Mouse (Mus musculus) yolk sac, embryonic 10.5 days (tissue): ENCODE data around the gene Olfr57.
"Not testable (repeated sequence)": the region's sequence is repeated elsewhere in the genome, so short reads cannot be mapped to it uniquely, and the experiment has no call there.

ENCODE experiments used
- DNase-seq: peaks from one replicate; pipeline ENCODE4 v3.0.0-alpha.2; 2017; ENCODE audit warnings: low spot score

Gene Olfr57

GRCm38 (mm10) chr10:79028441-79028840 is at the start of gene Olfr57:
TSS of gene Olfr57 (plus strand) at chr10:79028741.
- no peak for DNase-seq

- DNase-seq, result no peak
Measured at GRCm38 (mm10) chr10:78980750-78981149, 47.8 kb upstream of the Olfr57 start, which contains the start of gene Olfr1352. TSS of gene Olfr1352 (plus strand) at chr10:78981050.

GRCm38 (mm10) chr10:79012172-79012571 is 16.4 kb upstream of the Olfr57 start, which contains the start of gene Olfr1351:
TSS of gene Olfr1351 (plus strand) at chr10:79012472.
- no peak for DNase-seq

GRCm38 (mm10) chr10:79042457-79042856 is 13.9 kb downstream of the Olfr57 start:
- DNase-seq, result not testable (repeated sequence)

- DNase-seq, result not testable (repeated sequence)
Measured at GRCm38 (mm10) chr10:79057370-79057769, 28.8 kb downstream of the Olfr57 start.
